ENCODE assay signal across 1 mouse cellular context in genomic region chr16:18288581-18289061, GRCm38 (mm10).
A peak's percentile ranks its signal among the peaks of the same experiment; 100 is the strongest.
TF ChIP-seq lines count a peak whose summit lies in the region.

No protein-coding gene starts in this region.

TF ChIP-seq in CH12.LX, 34 proteins besides CTCF, POLR2A, EP300 and RAD21 (continued from another document):
- no peak for TF ChIP-seq ETS1 (conservative IDR thresholded peaks at IDR 0.05; ENCODE audit: low read depth, low read length)
- TF ChIP-seq ZKSCAN1 (IDR thresholded peaks at IDR 0.05; ENCODE audit: borderline replicate concordance, low read depth, low read length) = no peak
- no peak for TF ChIP-seq ZNF384 (IDR thresholded peaks at IDR 0.05; ENCODE audit: low read depth, low read length)
- no peak for TF ChIP-seq MAX (IDR thresholded peaks at IDR 0.05; ENCODE audit: low read length)
- no peak for TF ChIP-seq USF1 (IDR thresholded peaks at IDR 0.05; ENCODE audit: low read depth, low read length)
- peak; percentile 93 for TF ChIP-seq UBTF (IDR thresholded peaks at IDR 0.05; ENCODE audit: low read depth, low read length)
- TF ChIP-seq MAFK (IDR thresholded peaks at IDR 0.05; ENCODE audit: insufficient replicate concordance, low read length) = no peak
- no peak for TF ChIP-seq JUND (conservative IDR thresholded peaks at IDR 0.05; ENCODE audit: low read depth, low read length)
- TF ChIP-seq CHD2 (IDR thresholded peaks at IDR 0.05; ENCODE audit: low read length) = no peak
- no peak for TF ChIP-seq CHD1 (IDR thresholded peaks at IDR 0.05; ENCODE audit: low read depth, low read length)
- no peak; the same call in 1 of the 2 replicates for TF ChIP-seq MEF2A (IDR thresholded peaks at IDR 0.05; ENCODE audit: borderline replicate concordance, low read depth, low read length)
